Mouse (Mus musculus): ENCODE measurements at regions not wholly inside any gene's neighbourhood (a gene's known extent, or its start where the extent isn't known, plus 50 kb on each side); places are given as distances from the start of the nearest gene placed in this dataset.

DNA sequence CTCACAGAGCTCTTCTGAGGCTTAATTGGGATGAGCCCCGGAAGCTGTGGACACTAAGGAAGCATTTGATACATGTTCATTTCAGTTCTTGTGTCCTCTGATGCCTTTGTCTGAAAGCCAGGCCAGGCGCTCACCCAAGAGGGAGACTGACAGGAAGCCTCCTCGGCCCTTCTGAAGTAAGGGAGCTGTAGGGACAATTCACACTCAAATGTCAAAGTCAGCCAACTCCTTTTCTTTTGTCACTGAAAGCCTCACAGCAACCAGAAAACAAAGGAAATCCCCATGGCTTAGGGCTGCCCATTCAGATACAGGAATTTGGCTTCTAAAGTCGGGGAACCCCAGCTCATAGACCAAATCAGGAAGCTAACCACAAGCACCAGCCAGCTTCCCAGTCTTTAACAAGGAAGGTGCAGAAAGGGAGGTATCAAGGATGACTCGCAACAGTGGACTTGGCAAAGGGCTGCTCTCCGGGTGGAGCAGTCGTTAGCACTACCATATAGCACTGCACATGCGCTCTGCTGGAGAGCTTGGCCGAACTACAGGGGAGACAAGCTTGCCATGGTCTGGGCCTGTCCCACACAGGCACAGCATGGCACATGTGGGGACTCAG, 66.0 kb upstream of the Vash1 start:
- TF ChIP-seq CTCF (IDR thresholded peaks at IDR 0.05) = no peak
- TF ChIP-seq POLR2A (IDR thresholded peaks at IDR 0.05; ENCODE audit: insufficient read depth, low read depth, low read length) = no peak
- no peak for TF ChIP-seq EP300 (IDR thresholded peaks at IDR 0.05; ENCODE audit: insufficient read depth, low read depth, low read length)

All from heart, adult 2 months (tissue).